Mouse (Mus musculus) testis, adult 2 months (tissue): ENCODE measurements around the gene Cacna1a.

Experiments used
- CTCF ChIP-seq: fragments of 200-500 bp; IDR thresholded peaks from 2 replicates; pipeline ENCODE4 v1.5.1; 2012; ENCODE audit warnings: low read depth, mild to moderate bottlenecking, inconsistent platforms, low read length, moderate library complexity; ENCODE audit not compliant: control insufficient read depth, insufficient read depth, insufficient replicate concordance
- POLR2A ChIP-seq: fragments of 200-500 bp; IDR thresholded peaks from 2 replicates; pipeline ENCODE4 v1.6.1; 2012; ENCODE audit warnings: low read depth, mild to moderate bottlenecking, inconsistent platforms, low read length, moderate library complexity; ENCODE audit not compliant: control insufficient read depth

GRCm38 (mm10) chr8:84454532-84454931, 66.3 kb downstream of the Cacna1a start:
- no peak for TF ChIP-seq POLR2A
- TF ChIP-seq CTCF, result 0 out of 2 replicates have a peak, but pooled peaks have one; percentile 12
